8 mouse cellular contexts compared by ENCODE assay signal in the genomic region with DNA sequence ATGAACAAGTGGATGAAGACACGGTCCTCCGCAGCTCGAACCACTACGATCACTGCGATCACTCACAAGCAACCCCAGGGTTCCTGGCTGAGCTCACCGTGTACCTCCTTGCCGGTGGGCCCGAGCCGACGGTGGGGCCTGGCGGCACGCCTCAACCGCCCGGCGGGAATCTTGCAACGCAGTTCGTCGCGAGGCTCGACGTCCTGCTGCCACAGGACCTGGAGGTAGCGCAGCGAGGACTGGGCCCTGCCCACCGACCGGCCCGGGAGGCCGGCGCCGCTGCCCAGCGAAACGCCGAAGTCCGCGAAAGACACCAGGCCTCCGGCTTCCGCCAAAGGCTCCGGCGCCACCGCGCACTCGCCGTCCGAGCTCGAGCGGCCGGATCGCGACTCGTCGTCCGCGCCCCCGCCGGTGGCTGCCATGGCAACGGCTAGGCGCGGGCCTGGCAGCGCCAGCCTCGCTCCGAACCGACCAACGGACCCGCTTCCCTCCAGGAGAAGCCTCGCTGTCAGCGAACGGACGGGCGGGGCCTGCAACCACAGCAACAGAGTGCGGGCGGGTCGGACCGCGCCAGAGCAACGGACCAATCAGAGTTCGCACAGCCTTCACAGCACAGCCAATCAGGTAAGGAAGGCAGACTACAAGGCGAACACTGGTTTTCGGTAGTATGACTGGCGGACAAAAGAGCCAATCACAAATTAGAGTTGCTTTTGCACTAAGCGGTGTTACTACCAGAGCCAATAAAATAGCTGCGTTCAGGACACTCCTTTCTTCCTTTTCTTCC. TPM values are rescaled to one million over a fixed set of nuclear protein-coding genes. Genes with fewer than 3 reads are reported as not detected.
DNase-seq lines count a peak whose midpoint lies in the region; ATAC-seq and TF ChIP-seq lines count a peak whose summit lies in the region.

Gene Ankrd54, minus strand, starts transcription at position 518 of the 784 bp plus-strand sequence.

- H3K9me3 ChIP-seq in MEL (replicated peaks; ENCODE audit: insufficient read depth, low read length): no peaks in the 10 kb centered on the region
- H3K9me3 ChIP-seq in forebrain, postnatal 0 days (ENCODE audit: low read length): no peaks in the 10 kb centered on the region
- H3K9me3 ChIP-seq in lung, embryonic 15.5 days: no peaks in the 10 kb centered on the region

- peak; percentile 100 for ATAC-seq in forebrain, postnatal 0 days
- peak; percentile 98 for ATAC-seq in lung, embryonic 15.5 days (ENCODE audit: borderline replicate concordance, extremely low read depth, low FRiP score, low TSS enrichment)

- no peak for TF ChIP-seq CTCF in MEL (IDR thresholded peaks at IDR 0.05 in 2 of 3, conservative IDR thresholded peaks at IDR 0.05 in 1 of 3; ENCODE audit: control insufficient read depth in 1 of 3, insufficient read depth in 1 of 3, low read depth in 2 of 3, low read length in 3 of 3, poor library complexity in 1 of 3, severe bottlenecking in 1 of 3)
- no peak for TF ChIP-seq CTCF in cerebellum, adult 2 months (IDR thresholded peaks at IDR 0.05; ENCODE audit: borderline replicate concordance, insufficient read depth, low read depth, low read length)
- TF ChIP-seq CTCF in forebrain, postnatal 0 days (IDR thresholded peaks at IDR 0.05; ENCODE audit: low read depth): no peak

- peak; percentile 100 for DNase-seq in MEL (ENCODE audit: low read depth, low spot score)
- peak; percentile 96 to 100 for DNase-seq in cerebellum, adult 2 months
- peak; percentile 99 for DNase-seq in forebrain, postnatal 0 days
- peak; percentile 97 for DNase-seq in heart, postnatal 4 days
- peak; percentile 99 for DNase-seq in layer of hippocampus, adult 8-10 months (ENCODE audit: low spot score in 2 of 2)
- DNase-seq in ovary, adult 18-20 months (ENCODE audit: low spot score): peak; percentile 98
- DNase-seq in thymus, postnatal 0 days (ENCODE audit: low spot score): peak; percentile 99

- peak; percentile 70 to 77 for TF ChIP-seq POLR2A in MEL (IDR thresholded peaks at IDR 0.05; ENCODE audit: control insufficient read depth in 1 of 2, insufficient read depth in 1 of 2, low read depth in 1 of 2, low read length in 2 of 2, poor library complexity in 1 of 2)
- TF ChIP-seq POLR2A in cerebellum, adult 2 months (IDR thresholded peaks at IDR 0.05; ENCODE audit: borderline replicate concordance, insufficient read depth, low read length): peak; percentile 80

- TF ChIP-seq RAD21 in MEL (IDR thresholded peaks at IDR 0.05; ENCODE audit: low read depth, low read length): no peak

- H3K9ac ChIP-seq in MEL (ENCODE audit: control insufficient read depth, low read depth, low read length, poor library complexity, severe bottlenecking): peak within 1 kb of the TSS; percentile 86
- H3K9ac ChIP-seq in forebrain, postnatal 0 days: peak within 1 kb of the TSS; percentile 78
- H3K9ac ChIP-seq in lung, embryonic 15.5 days: peak within 1 kb of the TSS; percentile 74

- H3K36me3 ChIP-seq in MEL (ENCODE audit: control insufficient read depth in 1 of 2, insufficient read depth in 2 of 2, low read length in 2 of 2): peaks cover 0 to 33% of the 10 kb centered on the region in 2 experiments; a peak in 2 of 4 replicates
- peaks cover 33% of the 10 kb centered on the region for H3K36me3 ChIP-seq in forebrain, postnatal 0 days (ENCODE audit: insufficient read depth)
- H3K36me3 ChIP-seq in lung, embryonic 15.5 days: peaks cover 33% of the 10 kb centered on the region

- peaks cover 12% of the 10 kb centered on the region for H3K79me2 ChIP-seq in MEL (ENCODE audit: control insufficient read depth, insufficient read depth, low read length, poor library complexity)

- H3K4me2 ChIP-seq in forebrain, postnatal 0 days (ENCODE audit: low read depth): peak within 1 kb of the TSS; percentile 65
- H3K4me2 ChIP-seq in lung, embryonic 15.5 days: peak within 1 kb of the TSS; percentile 74

- H3K4me3 ChIP-seq in MEL (ENCODE audit: control insufficient read depth in 1 of 2, insufficient read depth in 1 of 2, low read depth in 2 of 2, low read length in 2 of 2): peak within 1 kb of the TSS; percentile 80 to 88
- peak within 1 kb of the TSS; percentile 73 for H3K4me3 ChIP-seq in cerebellum, adult 2 months (replicated peaks; ENCODE audit: insufficient read depth, low read depth, low read length)
- peak within 1 kb of the TSS; percentile 81 for H3K4me3 ChIP-seq in forebrain, postnatal 0 days (ENCODE audit: low read depth, low read length)
- peak within 1 kb of the TSS; percentile 83 for H3K4me3 ChIP-seq in lung, embryonic 15.5 days

- under 1% methylated on average over 80 of the region's 80 CpGs for WGBS in cerebellum, adult 2 months
- WGBS in forebrain, postnatal 0 days: 2% methylated on average over 78 of the region's 80 CpGs
- WGBS in lung, embryonic 15.5 days: under 1% methylated on average over 80 of the region's 80 CpGs

- no peaks in the 10 kb centered on the region for H3K27me3 ChIP-seq in MEL (ENCODE audit: control insufficient read depth in 1 of 2, insufficient read depth in 2 of 2, low read length in 2 of 2)
- H3K27me3 ChIP-seq in cerebellum, adult 2 months (ENCODE audit: control insufficient read depth, insufficient read depth, low read length): no peaks in the 10 kb centered on the region
- no peaks in the 10 kb centered on the region for H3K27me3 ChIP-seq in forebrain, postnatal 0 days (ENCODE audit: insufficient read depth, low read length)
- no peaks in the 10 kb centered on the region for H3K27me3 ChIP-seq in lung, embryonic 15.5 days

- H3K27ac ChIP-seq in MEL (ENCODE audit: control insufficient read depth, low read depth, low read length): peak within 1 kb of the TSS; percentile 62
- H3K27ac ChIP-seq in cerebellum, adult 2 months (ENCODE audit: insufficient read depth, low read length): no peak within 1 kb of the TSS
- peak within 1 kb of the TSS; percentile 74 for H3K27ac ChIP-seq in forebrain, postnatal 0 days (ENCODE audit: low read depth, low read length)
- H3K27ac ChIP-seq in lung, embryonic 15.5 days: peak within 1 kb of the TSS; percentile 79

- TF ChIP-seq EP300 in MEL (IDR thresholded peaks at IDR 0.05; ENCODE audit: low read depth in 1 of 2, low read length in 2 of 2): no peak

- H3K4me1 ChIP-seq in MEL (ENCODE audit: control insufficient read depth in 1 of 2, insufficient read depth in 2 of 2, low read length in 2 of 2): peaks cover 0 to 27% of the 10 kb centered on the region in 2 experiments; a peak in 3 of 4 replicates
- H3K4me1 ChIP-seq in cerebellum, adult 2 months (ENCODE audit: control insufficient read depth, insufficient read depth, low read length): no peaks in the 10 kb centered on the region
- no peaks in the 10 kb centered on the region; the same call in 1 of the 2 replicates for H3K4me1 ChIP-seq in forebrain, postnatal 0 days (ENCODE audit: insufficient read depth)
- H3K4me1 ChIP-seq in lung, embryonic 15.5 days: peaks cover 23% of the 10 kb centered on the region

TF ChIP-seq in MEL, 35 proteins besides CTCF, POLR2A, EP300 and RAD21 (continues in another document):
- TF ChIP-seq UBTF (IDR thresholded peaks at IDR 0.05; ENCODE audit: borderline replicate concordance, insufficient read depth, low read depth, low read length) (peak; percentile 92; the same call in 1 of the 2 replicates), NELFE (IDR thresholded peaks at IDR 0.05; ENCODE audit: low read depth, low read length) (peak; percentile 69), MYC (IDR thresholded peaks at IDR 0.05; ENCODE audit: low read depth, low read length) (no peak), POLR2AphosphoS5 (IDR thresholded peaks at IDR 0.05; ENCODE audit: borderline replicate concordance, low read depth, low read length) (no peak), MYB (IDR thresholded peaks at IDR 0.05; ENCODE audit: low read depth, low read length) (0 out of 2 replicates have a peak, but pooled peaks have one; percentile 42), ZMIZ1 (IDR thresholded peaks at IDR 0.05; ENCODE audit: low read depth, low read length) (no peak), MAX (IDR thresholded peaks at IDR 0.05; ENCODE audit: low read length) (peak; percentile 73), SIN3A (IDR thresholded peaks at IDR 0.05; ENCODE audit: low read length) (peak; percentile 86), RCOR1 (IDR thresholded peaks at IDR 0.05; ENCODE audit: low read depth, low read length) (no peak), HCFC1 (IDR thresholded peaks at IDR 0.05; ENCODE audit: low read depth, low read length) (peak; percentile 83), BHLHE40 (IDR thresholded peaks at IDR 0.05; ENCODE audit: borderline replicate concordance, low read depth, low read length) (no peak), E2F4 (IDR thresholded peaks at IDR 0.05; ENCODE audit: borderline replicate concordance, low read depth, low read length) (peak; percentile 48; the same call in 1 of the 2 replicates), TBP (IDR thresholded peaks at IDR 0.05; ENCODE audit: low read depth, low read length) (peak; percentile 63; the same call in 1 of the 2 replicates), ELF1 (IDR thresholded peaks at IDR 0.05; ENCODE audit: low read depth, low read length) (no peak), GATA1 (IDR thresholded peaks at IDR 0.05; ENCODE audit: low read depth, low read length) (no peak), USF1 (IDR thresholded peaks at IDR 0.05; ENCODE audit: low read depth, low read length) (0 out of 2 replicates have a peak, but pooled peaks have one; percentile 8), JUND (IDR thresholded peaks at IDR 0.05; ENCODE audit: low read depth, low read length) (no peak; the same call in 1 of the 2 replicates), ZC3H11A (IDR thresholded peaks at IDR 0.05; ENCODE audit: low read depth, low read length) (no peak), NRF1 (IDR thresholded peaks at IDR 0.05; ENCODE audit: insufficient read depth, low read depth, low read length, poor library complexity, severe bottlenecking) (peak; percentile 43; the same call in 1 of the 2 replicates), TCF12 (IDR thresholded peaks at IDR 0.05; ENCODE audit: low read depth, low read length) (no peak; the same call in 1 of the 2 replicates), KAT2A (conservative IDR thresholded peaks at IDR 0.05; ENCODE audit: low read depth, low read length) (peak; percentile 58; the same call in 1 of the 2 replicates)

RNA-seq across cellular contexts. Expression of gene Ankrd54, which starts in this region (rescaled TPM):
- 42.3 and 43.4 TPM in 2 replicates for total RNA-seq in MEL (2012; rRNA removed)
- polyA plus RNA-seq in MEL (2012; ENCODE audit: insufficient read depth in 1 of 2, insufficient read length in 2 of 2, low read depth in 1 of 2, low replicate concordance in 2 of 2, missing spikeins in 1 of 2): 10 to 100 TPM in 1 of 2 experiments, not detected in 1; 62.2 TPM
- polyA plus RNA-seq in cerebellum, adult 2 months (2012; rRNA removed): 40.7 and 42.8 TPM in 2 replicates
- 43.3 and 50.5 TPM in 2 replicates for total RNA-seq in forebrain, postnatal 0 days (2014; rRNA removed)
- 41.2 and 45.8 TPM in 2 replicates for polyA plus RNA-seq in forebrain, postnatal 0 days (2015; fragmentation: Nextera tagmentation; extraction: Ambion mirVana)
- total RNA-seq in heart, postnatal 4 days (2021): 10 to 100 TPM; 11.8 to 12.7 TPM
- 10 to 100 TPM; 17.3 to 23.9 (median 18.2) TPM for total RNA-seq in layer of hippocampus, adult 8-10 months (2022)
- polyA plus RNA-seq in lung, embryonic 15.5 days (2015; fragmentation: Nextera tagmentation; extraction: Ambion mirVana): 57.0 and 61.0 TPM in 2 replicates
- polyA plus RNA-seq in thymus, postnatal 0 days (2015; fragmentation: Nextera tagmentation; extraction: Ambion mirVana): 60.0 and 62.6 TPM in 2 replicates
